Comparison of ENCODE assay signal across 7 mouse cellular contexts in genomic region chr8:70439055-70439847, GRCm38 (mm10). TPM values are rescaled to one million over a fixed set of nuclear protein-coding genes. Genes with fewer than 3 reads are reported as not detected.
DNase-seq lines count a peak whose midpoint lies in the region; ATAC-seq and TF ChIP-seq lines count a peak whose summit lies in the region.

Crtc1 (minus strand) TSS chr8:70439579.

- under 1% methylated on average over 58 of the region's 70 CpGs for WGBS in intestine, postnatal 0 days
- under 1% methylated on average over 65 of the region's 70 CpGs for WGBS in midbrain, embryonic 12.5 days
- under 1% methylated on average over 69 of the region's 70 CpGs for WGBS in small intestine, adult 2 months

- ATAC-seq in intestine, postnatal 0 days: peak; percentile 96
- ATAC-seq in midbrain, embryonic 12.5 days (ENCODE audit: low FRiP score, low read depth): peak; percentile 98

- no peaks in the 10 kb centered on the region for H3K27me3 ChIP-seq in intestine, postnatal 0 days (replicated peaks; ENCODE audit: control insufficient read depth, insufficient read depth, low read length)
- H3K27me3 ChIP-seq in midbrain, embryonic 12.5 days: no peaks in the 10 kb centered on the region
- H3K27me3 ChIP-seq in small intestine, adult 2 months (ENCODE audit: control insufficient read depth, insufficient read depth, low read length): no peaks in the 10 kb centered on the region

- H3K4me2 ChIP-seq in intestine, postnatal 0 days (replicated peaks; ENCODE audit: low read depth): peak within 1 kb of the TSS; percentile 70
- H3K4me2 ChIP-seq in midbrain, embryonic 12.5 days (replicated peaks): peak within 1 kb of the TSS; percentile 76

- peak within 1 kb of the TSS; percentile 75 for H3K4me3 ChIP-seq in intestine, postnatal 0 days (ENCODE audit: low read depth, low read length)
- peak within 1 kb of the TSS; percentile 69 for H3K4me3 ChIP-seq in midbrain, embryonic 12.5 days
- H3K4me3 ChIP-seq in small intestine, adult 2 months (ENCODE audit: low read depth, low read length): peak within 1 kb of the TSS; percentile 82

- H3K4me1 ChIP-seq in intestine, postnatal 0 days (replicated peaks; ENCODE audit: control insufficient read depth, insufficient read depth, low read length): no peaks in the 10 kb centered on the region
- H3K4me1 ChIP-seq in midbrain, embryonic 12.5 days: peaks cover 21% of the 10 kb centered on the region
- H3K4me1 ChIP-seq in small intestine, adult 2 months (ENCODE audit: control insufficient read depth, insufficient read depth, insufficient read length, low read length): peaks cover 10% of the 10 kb centered on the region

- H3K36me3 ChIP-seq in intestine, postnatal 0 days (ENCODE audit: control insufficient read depth, insufficient read depth): no peaks in the 10 kb centered on the region; the same call in 1 of the 2 replicates
- H3K36me3 ChIP-seq in midbrain, embryonic 12.5 days: no peaks in the 10 kb centered on the region
- no peaks in the 10 kb centered on the region for H3K36me3 ChIP-seq in small intestine, adult 2 months (ENCODE audit: control insufficient read depth, insufficient read depth, low read length)

- H3K27ac ChIP-seq in intestine, postnatal 0 days (ENCODE audit: low read depth, low read length): 0 out of 2 replicates have a peak within 1 kb of the TSS, but pooled peaks have one; percentile 29
- H3K27ac ChIP-seq in midbrain, embryonic 12.5 days (replicated peaks): peak within 1 kb of the TSS; percentile 80
- peak within 1 kb of the TSS; percentile 48; the same call in 1 of the 2 replicates for H3K27ac ChIP-seq in small intestine, adult 2 months (ENCODE audit: insufficient read depth, low read depth, low read length)

- peak; percentile 13; the same call in 1 of the 2 replicates for TF ChIP-seq CTCF in intestine, postnatal 0 days (IDR thresholded peaks at IDR 0.05; ENCODE audit: low read depth)
- TF ChIP-seq CTCF in small intestine, adult 2 months (IDR thresholded peaks at IDR 0.05; ENCODE audit: extremely low read depth, insufficient read length, insufficient replicate concordance, low read depth, low read length): no peak

- intact Hi-C loops in left cerebral cortex, postnatal 4 days (cut with DNase I): no loop called here

- peak; percentile 95 for DNase-seq in adrenal gland, adult 8-10 months
- DNase-seq in embryo, embryonic 9.5 days (ENCODE audit: extremely low spot score): peak; percentile 98
- peak; percentile 27 for DNase-seq in gonadal fat pad, adult 2 months (ENCODE audit: low read depth)
- peak; percentile 99 for DNase-seq in left cerebral cortex, postnatal 4 days

- peak within 1 kb of the TSS; percentile 56 for H3K9ac ChIP-seq in intestine, postnatal 0 days (ENCODE audit: low read depth, low read length)
- peak within 1 kb of the TSS; percentile 75 for H3K9ac ChIP-seq in midbrain, embryonic 12.5 days (replicated peaks)

- no peaks in the 10 kb centered on the region for H3K9me3 ChIP-seq in intestine, postnatal 0 days (ENCODE audit: control insufficient read depth)
- H3K9me3 ChIP-seq in midbrain, embryonic 12.5 days: no peaks in the 10 kb centered on the region

- TF ChIP-seq POLR2A in small intestine, adult 2 months (IDR thresholded peaks at IDR 0.05; ENCODE audit: low read depth, low read length): peak; percentile 60; the same call in 1 of the 2 replicates

RNA-seq across cellular contexts. Expression of gene Crtc1, which starts in this region (rescaled TPM):
- 10 to 100 TPM; 25.3 to 52.7 (median 36.5) TPM for total RNA-seq in adrenal gland, adult 8-10 months (2022)
- 19.9 and 27.6 TPM in 2 replicates for polyA plus RNA-seq in gonadal fat pad, adult 2 months (2012; rRNA removed)
- polyA plus RNA-seq in intestine, postnatal 0 days (2015; fragmentation: Nextera tagmentation; extraction: Ambion mirVana): 8.1 and 9.2 TPM in 2 replicates
- total RNA-seq in left cerebral cortex, postnatal 4 days (2021): 100 to 1,000 TPM; 109 TPM
- 22.8 and 23.6 TPM in 2 replicates for polyA plus RNA-seq in midbrain, embryonic 12.5 days (2016; fragmentation: Nextera tagmentation; extraction: Ambion mirVana)
- polyA plus RNA-seq in small intestine, adult 2 months (2012; rRNA removed): 9.4 and 15.1 TPM in 2 replicates

Comparison
In these comparisons a context has a peak if more than half of its experiments do, and no peak if none do; other contexts are left out.
1. Peak in every context shown above with its lines: DNase-seq, ATAC-seq, H3K4me3 ChIP-seq and H3K27ac ChIP-seq.
2. DNase-seq: peak in every context shown above with its lines; median percentile 99 in left cerebral cortex, postnatal 4 days; 98 in embryo, embryonic 9.5 days; 95 in adrenal gland, adult 8-10 months; 27 in gonadal fat pad, adult 2 months.
3. H3K27ac ChIP-seq: peak in every context shown above with its lines; median percentile 80 in midbrain, embryonic 12.5 days; 48 in small intestine, adult 2 months; 29 in intestine, postnatal 0 days.